Mouse (Mus musculus): Measurements from ENCODE around the gene Capn8.

Capn8 gene

GRCm38 (mm10) chr1:182550761-182551160 is 14.0 kb upstream of the Capn8 start:
- no peak for DNase-seq (ENCODE audit: low spot score)

GRCm38 (mm10) chr1:182553649-182554375 is 11.0 kb upstream of the Capn8 start:
- peak; percentile 74 for DNase-seq (ENCODE audit: low spot score)

GRCm38 (mm10) chr1:182558271-182558670 is 6.5 kb upstream of the Capn8 start:
- no peak for DNase-seq (ENCODE audit: low spot score)

- DNase-seq (ENCODE audit: low spot score), result no peak
These were observed 5.3 kb upstream of the Capn8 start for GRCm38 (mm10) chr1:182559530-182559929.

- DNase-seq (ENCODE audit: low spot score), result peak; percentile 83
These were observed 4.3 kb upstream of the Capn8 start for GRCm38 (mm10) chr1:182560390-182561098.

GRCm38 (mm10) chr1:182561945-182562514 is 2.8 kb upstream of the Capn8 start:
- DNase-seq (ENCODE audit: low spot score), result no peak

- DNase-seq (ENCODE audit: low spot score), result peak; percentile 33
These were observed 2.0 kb upstream of the Capn8 start for GRCm38 (mm10) chr1:182562576-182563370.

GRCm38 (mm10) chr1:182565351-182565835 is 586 bp downstream of the Capn8 start:
- no peak for DNase-seq (ENCODE audit: low spot score)

- no peak for DNase-seq (ENCODE audit: low spot score)
These were observed 6.3 kb downstream of the Capn8 start for GRCm38 (mm10) chr1:182571148-182571547.

- DNase-seq (ENCODE audit: low spot score), result no peak
These were observed 7.2 kb downstream of the Capn8 start for GRCm38 (mm10) chr1:182571973-182572372.

GRCm38 (mm10) chr1:182573856-182574665 is 9.3 kb downstream of the Capn8 start:
- DNase-seq (ENCODE audit: low spot score), result peak; percentile 68

- no peak for DNase-seq (ENCODE audit: low spot score)
These were observed 9.9 kb downstream of the Capn8 start for GRCm38 (mm10) chr1:182574666-182575049.

GRCm38 (mm10) chr1:182584169-182584568 is 19.4 kb downstream of the Capn8 start:
- DNase-seq (ENCODE audit: low spot score), result no peak

- DNase-seq (ENCODE audit: low spot score), result no peak
These were observed 20.5 kb downstream of the Capn8 start for GRCm38 (mm10) chr1:182585162-182585840.

- DNase-seq (ENCODE audit: low spot score), result no peak
These were observed 22.9 kb downstream of the Capn8 start for GRCm38 (mm10) chr1:182587706-182588105.

- DNase-seq (ENCODE audit: low spot score), result no peak
These were observed 26.7 kb downstream of the Capn8 start for GRCm38 (mm10) chr1:182591491-182591890.

GRCm38 (mm10) chr1:182592436-182592835 is 27.6 kb downstream of the Capn8 start:
- DNase-seq (ENCODE audit: low spot score), result no peak

GRCm38 (mm10) chr1:182605330-182606150 is 40.7 kb downstream of the Capn8 start:
- DNase-seq (ENCODE audit: low spot score), result peak; percentile 35

- DNase-seq (ENCODE audit: low spot score), result no peak
These were observed 45.0 kb downstream of the Capn8 start for GRCm38 (mm10) chr1:182609701-182610335.

Measured in embryo, embryonic 10 days (tissue).